In genomic region chr4:130292271-130292670, GRCm38 (mm10) we compare ENCODE assay signal across 8 mouse cellular contexts. TPM values are rescaled to one million over a fixed set of nuclear protein-coding genes. Genes with fewer than 3 reads are reported as not detected.
DNase-seq lines count a peak whose midpoint lies in the region; ATAC-seq and TF ChIP-seq lines count a peak whose summit lies in the region.

No protein-coding gene starts in this region.

- WGBS in heart, embryonic 10.5 days = 5% methylated on average over 4 of the region's 4 CpGs
- WGBS in kidney, embryonic 16.5 days = 3% methylated on average over 4 of the region's 4 CpGs
- 1% methylated on average over 4 of the region's 4 CpGs for WGBS in liver, embryonic 14.5 days (ENCODE audit: insufficient replicate concordance)
- WGBS in neural tube, embryonic 12.5 days = 9% methylated on average over 4 of the region's 4 CpGs

- peaks cover 6% of the 10 kb centered on the region for H3K27me3 ChIP-seq in heart, embryonic 10.5 days (ENCODE audit: insufficient read depth, poor library complexity, severe bottlenecking)
- H3K27me3 ChIP-seq in kidney, embryonic 16.5 days (ENCODE audit: insufficient read depth, low read length) = peaks cover 2% of the 10 kb centered on the region; the same call in 1 of the 2 replicates
- H3K27me3 ChIP-seq in liver, embryonic 14.5 days (ENCODE audit: control insufficient read depth, insufficient read depth, low read length) = no peaks in the 10 kb centered on the region; the same call in 1 of the 2 replicates
- H3K27me3 ChIP-seq in neural tube, embryonic 12.5 days (replicated peaks) = no peaks in the 10 kb centered on the region

- no peaks in the 10 kb centered on the region for H3K36me3 ChIP-seq in heart, embryonic 10.5 days
- no peaks in the 10 kb centered on the region for H3K36me3 ChIP-seq in kidney, embryonic 16.5 days (ENCODE audit: insufficient read depth, low read length)
- no peaks in the 10 kb centered on the region for H3K36me3 ChIP-seq in liver, embryonic 14.5 days (replicated peaks; ENCODE audit: control insufficient read depth, insufficient read depth, low read depth)
- H3K36me3 ChIP-seq in neural tube, embryonic 12.5 days = no peaks in the 10 kb centered on the region

- no peaks in the 10 kb centered on the region for H3K9me3 ChIP-seq in heart, embryonic 10.5 days
- no peaks in the 10 kb centered on the region for H3K9me3 ChIP-seq in kidney, embryonic 16.5 days (ENCODE audit: low read length)
- H3K9me3 ChIP-seq in liver, embryonic 14.5 days (ENCODE audit: control insufficient read depth, low read length) = no peaks in the 10 kb centered on the region
- H3K9me3 ChIP-seq in neural tube, embryonic 12.5 days = no peaks in the 10 kb centered on the region

- H3K4me2 ChIP-seq in kidney, embryonic 16.5 days (replicated peaks; ENCODE audit: low read depth, low read length) = no peak overlapping the region
- no peak overlapping the region for H3K4me2 ChIP-seq in liver, embryonic 14.5 days (ENCODE audit: low read depth)
- no peak overlapping the region for H3K4me2 ChIP-seq in neural tube, embryonic 12.5 days (replicated peaks)

- peak; percentile 99 for TF ChIP-seq CTCF in liver, embryonic 14.5 days (IDR thresholded peaks at IDR 0.05; ENCODE audit: low read depth)

- DNase-seq in A20 (ENCODE audit: low read depth, low spot score) (peak; percentile 74), adipocyte (ENCODE audit: low spot score) (peak; percentile 76)
- peak; percentile 84 for DNase-seq in embryo, embryonic 11 days
- DNase-seq in heart, embryonic 10.5 days (ENCODE audit: low spot score) = peak; percentile 90
- peak; percentile 64 to 79 (median 69) for DNase-seq in liver, embryonic 14.5 days (ENCODE audit: low read depth in 3 of 3, low spot score in 3 of 3)
- peak; percentile 70 for DNase-seq in thymus, postnatal 0 days (ENCODE audit: low spot score)

- H3K4me3 ChIP-seq in heart, embryonic 10.5 days = no peak overlapping the region
- H3K4me3 ChIP-seq in kidney, embryonic 16.5 days (ENCODE audit: low read length) = no peak overlapping the region
- H3K4me3 ChIP-seq in liver, embryonic 14.5 days (ENCODE audit: insufficient read depth in 1 of 2, low read depth in 2 of 2, low read length in 2 of 2) = no peak overlapping the region
- H3K4me3 ChIP-seq in neural tube, embryonic 12.5 days = no peak overlapping the region

- peak overlapping the region; percentile 70; the same call in 1 of the 2 replicates for H3K27ac ChIP-seq in heart, embryonic 10.5 days
- H3K27ac ChIP-seq in kidney, embryonic 16.5 days (ENCODE audit: low read length) = no peak overlapping the region
- no peak overlapping the region for H3K27ac ChIP-seq in liver, embryonic 14.5 days
- H3K27ac ChIP-seq in neural tube, embryonic 12.5 days = no peak overlapping the region

- peak; percentile 79; the same call in 1 of the 2 replicates for ATAC-seq in kidney, embryonic 16.5 days (ENCODE audit: low FRiP score, low TSS enrichment)
- ATAC-seq in liver, embryonic 14.5 days (ENCODE audit: insufficient read depth) = no peak
- peak; percentile 29; the same call in 1 of the 2 replicates for ATAC-seq in neural tube, embryonic 12.5 days (ENCODE audit: low FRiP score, low read depth)

- no peak for TF ChIP-seq EP300 in liver, embryonic 14.5 days (IDR thresholded peaks at IDR 0.05; ENCODE audit: low read depth)

- peaks cover 13% of the 10 kb centered on the region for H3K4me1 ChIP-seq in heart, embryonic 10.5 days
- H3K4me1 ChIP-seq in kidney, embryonic 16.5 days (ENCODE audit: insufficient read depth, low read length) = no peaks in the 10 kb centered on the region
- H3K4me1 ChIP-seq in liver, embryonic 14.5 days (replicated peaks; ENCODE audit: control insufficient read depth in 2 of 2, insufficient read depth in 2 of 2, low read length in 1 of 2) = peaks cover 31 to 38% of the 10 kb centered on the region in 2 experiments
- no peaks in the 10 kb centered on the region for H3K4me1 ChIP-seq in neural tube, embryonic 12.5 days

- no peak overlapping the region for H3K9ac ChIP-seq in kidney, embryonic 16.5 days (replicated peaks; ENCODE audit: low read length)
- H3K9ac ChIP-seq in liver, embryonic 14.5 days (replicated peaks) = no peak overlapping the region
- no peak overlapping the region for H3K9ac ChIP-seq in neural tube, embryonic 12.5 days

RNA-seq across cellular contexts. Expression of gene Serinc2, which starts 13.3 kb away (rescaled TPM):
- polyA plus RNA-seq in heart, embryonic 10.5 days (2016; fragmentation: Nextera tagmentation; extraction: Ambion mirVana) = 5.4 and 12.1 TPM in 2 replicates
- polyA plus RNA-seq in kidney, embryonic 16.5 days (2015; fragmentation: Nextera tagmentation; extraction: Ambion mirVana) = 58.6 and 65.0 TPM in 2 replicates
- 0.45 and 0.48 TPM in 2 replicates for polyA plus RNA-seq in liver, embryonic 14.5 days (2012; rRNA removed)
- polyA plus RNA-seq in liver, embryonic 14.5 days (2014; fragmentation: Nextera tagmentation; extraction: Ambion mirVana) = 0.23 and 0.30 TPM in 2 replicates
- polyA plus RNA-seq in neural tube, embryonic 12.5 days (2016; fragmentation: Nextera tagmentation; extraction: Ambion mirVana) = 61.3 and 71.6 TPM in 2 replicates
- 8.3 and 9.4 TPM in 2 replicates for polyA plus RNA-seq in thymus, postnatal 0 days (2015; fragmentation: Nextera tagmentation; extraction: Ambion mirVana)

RNA-seq across cellular contexts. Expression of gene Fabp3, which starts 16.1 kb away (rescaled TPM):
- polyA plus RNA-seq in heart, embryonic 10.5 days (2016; fragmentation: Nextera tagmentation; extraction: Ambion mirVana) = 245 and 506 TPM in 2 replicates
- 136 and 161 TPM in 2 replicates for polyA plus RNA-seq in kidney, embryonic 16.5 days (2015; fragmentation: Nextera tagmentation; extraction: Ambion mirVana)
- 0.15 and 0.61 TPM in 2 replicates for polyA plus RNA-seq in liver, embryonic 14.5 days (2012; rRNA removed)
- 0.22 and 0.29 TPM in 2 replicates for polyA plus RNA-seq in liver, embryonic 14.5 days (2014; fragmentation: Nextera tagmentation; extraction: Ambion mirVana)
- 49.1 and 54.7 TPM in 2 replicates for polyA plus RNA-seq in neural tube, embryonic 12.5 days (2016; fragmentation: Nextera tagmentation; extraction: Ambion mirVana)
- 2.9 and 3.1 TPM in 2 replicates for polyA plus RNA-seq in thymus, postnatal 0 days (2015; fragmentation: Nextera tagmentation; extraction: Ambion mirVana)

RNA-seq across cellular contexts. Expression of gene Gm10570, which starts 16.2 kb away (rescaled TPM):
- 0.58 and 1.1 TPM in 2 replicates for polyA plus RNA-seq in heart, embryonic 10.5 days (2016; fragmentation: Nextera tagmentation; extraction: Ambion mirVana)
- polyA plus RNA-seq in kidney, embryonic 16.5 days (2015; fragmentation: Nextera tagmentation; extraction: Ambion mirVana) = 0.57 TPM in 1 of 2 replicates, not detected in the other
- polyA plus RNA-seq in liver, embryonic 14.5 days (2012; rRNA removed) = 0.08 TPM in 1 of 2 replicates, not detected in the other
- not detected in 2 replicates for polyA plus RNA-seq in liver, embryonic 14.5 days (2014; fragmentation: Nextera tagmentation; extraction: Ambion mirVana)
- polyA plus RNA-seq in neural tube, embryonic 12.5 days (2016; fragmentation: Nextera tagmentation; extraction: Ambion mirVana) = 0.59 TPM in 1 of 2 replicates, not detected in the other
- not detected in 2 replicates for polyA plus RNA-seq in thymus, postnatal 0 days (2015; fragmentation: Nextera tagmentation; extraction: Ambion mirVana)

Comparison
In these comparisons a context has a peak if more than half of its experiments do, and no peak if none do; other contexts are left out.
1. RNA of gene Fabp3, which starts 16.1 kb away (polyA plus RNA-seq): 245 to 506 TPM in heart, embryonic 10.5 days, 136 to 161 TPM in kidney, embryonic 16.5 days and 49.1 to 54.7 TPM in neural tube, embryonic 12.5 days; 2.9 to 3.1 TPM in thymus, postnatal 0 days and 0.15 to 0.61 TPM in liver, embryonic 14.5 days; every median in the first group is over 10 times any median in the second.
2. Peak in every context shown above with its lines, with median percentiles within 50 percentile points of each other: DNase-seq.